Mouse (Mus musculus) ES-Bruce4 (cell line): Measurements from ENCODE around the gene Lrrc9.

Experiments used
- CTCF ChIP-seq: IDR thresholded peaks from one replicate; pipeline ENCODE4 v1.8.1; 2011; ENCODE audit warnings: low read depth, low read length
- EP300 ChIP-seq: IDR thresholded peaks from 2 replicates; pipeline ENCODE4 v1.6.1; 2011; ENCODE audit warnings: low read depth, low read length; ENCODE audit not compliant: insufficient read depth
- POLR2A ChIP-seq: IDR thresholded peaks from one replicate; pipeline ENCODE4 v1.8.1; 2011; ENCODE audit warnings: low read length; ENCODE audit not compliant: insufficient read depth

DNA sequence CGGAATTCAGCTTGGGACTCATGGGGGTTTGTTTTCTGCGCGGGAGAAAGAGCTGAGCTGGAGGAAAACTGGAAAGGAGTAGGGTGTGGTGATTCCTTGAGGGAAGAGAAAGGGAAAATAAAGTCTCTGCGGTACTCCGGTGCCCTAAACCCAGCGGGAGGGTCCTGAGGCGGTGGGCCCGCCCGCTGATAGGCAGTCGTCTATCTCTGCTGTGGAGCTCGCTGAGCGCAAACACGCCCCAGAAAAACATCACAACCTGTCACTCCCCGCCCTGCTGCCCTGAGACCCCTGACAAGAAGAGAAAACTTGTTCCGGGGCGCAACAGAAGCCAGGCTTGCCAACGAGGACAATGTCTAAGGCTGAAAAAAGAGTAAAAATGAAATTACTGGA, 34.0 kb upstream of the Lrrc9 start:
- TF ChIP-seq CTCF (no peak), POLR2A (no peak), EP300 (no peak)
